10 mouse cellular contexts compared by ENCODE assay signal in the genomic region with DNA sequence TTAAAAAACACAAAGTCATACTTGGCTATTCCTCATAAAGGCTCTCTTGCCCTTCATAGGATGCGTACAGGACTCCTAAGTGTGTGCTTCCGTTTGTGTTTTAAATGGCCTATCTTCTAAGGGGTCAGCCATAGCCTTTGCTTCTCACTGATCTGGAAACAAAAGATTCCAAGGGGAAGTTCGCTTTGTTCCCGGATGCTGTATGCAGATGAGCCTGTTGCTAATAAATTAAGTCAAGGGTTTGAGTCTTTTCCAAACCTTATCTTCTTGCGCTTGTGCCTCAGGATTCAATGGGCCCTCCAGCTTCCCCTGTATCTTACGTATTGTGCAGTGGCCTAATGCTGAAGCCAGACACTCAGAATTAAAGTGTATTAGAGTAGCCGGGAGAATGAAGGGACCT.
DNase-seq lines count a peak whose midpoint lies in the region; ATAC-seq and TF ChIP-seq lines count a peak whose summit lies in the region.
"Had no signal": no experiment of that assay in that cellular context is flagged by ENCODE, and none has a peak within 500 bp of the region (broad histone marks: within the 10 kb centered on the region; RNA-seq: fewer than 3 reads in every experiment).

No protein-coding gene starts in this region.

- H3K4me3 ChIP-seq in heart, embryonic 13.5 days: no peak overlapping the region
- H3K4me3 ChIP-seq in testis, adult 2 months (ENCODE audit: control insufficient read depth, low read depth, low read length): peak overlapping the region; percentile 46
- peak overlapping the region; percentile 50; the same call in 1 of the 2 replicates for H3K4me3 ChIP-seq in midbrain, embryonic 10.5 days

- WGBS in heart, embryonic 13.5 days: 77% methylated on average over 7 of the region's 7 CpGs
- 43% methylated on average over 7 of the region's 7 CpGs for WGBS in midbrain, embryonic 10.5 days

- no peak overlapping the region for H3K9ac ChIP-seq in heart, embryonic 13.5 days

- no peak overlapping the region for H3K27ac ChIP-seq in heart, embryonic 13.5 days (replicated peaks)
- no peak overlapping the region for H3K27ac ChIP-seq in testis, adult 2 months (ENCODE audit: control insufficient read depth, insufficient read depth, low read depth, low read length)
- H3K27ac ChIP-seq in midbrain, embryonic 10.5 days (replicated peaks): peak overlapping the region; percentile 93

- no peak for ATAC-seq in heart, embryonic 13.5 days (ENCODE audit: extremely low read depth, insufficient number of reproducible peaks, low FRiP score, low TSS enrichment)

- no peaks in the 10 kb centered on the region for H3K36me3 ChIP-seq in heart, embryonic 13.5 days
- no peaks in the 10 kb centered on the region for H3K36me3 ChIP-seq in testis, adult 2 months (ENCODE audit: control insufficient read depth, insufficient read depth, low read length)
- no peaks in the 10 kb centered on the region for H3K36me3 ChIP-seq in midbrain, embryonic 10.5 days

- H3K27me3 ChIP-seq in heart, embryonic 13.5 days (replicated peaks): no peaks in the 10 kb centered on the region
- no peaks in the 10 kb centered on the region for H3K27me3 ChIP-seq in testis, adult 2 months (ENCODE audit: control insufficient read depth, insufficient read depth, low read length)
- peaks cover 6% of the 10 kb centered on the region; the same call in 1 of the 2 replicates for H3K27me3 ChIP-seq in midbrain, embryonic 10.5 days (ENCODE audit: low read depth, poor library complexity, severe bottlenecking)

- DNase-seq in heart, postnatal 10 days: no peak
- no peak for DNase-seq in testis, postnatal 14 days (ENCODE audit: low spot score)
- DNase-seq in midbrain, embryonic 10.5 days (ENCODE audit: low spot score): peak; percentile 17
- DNase-seq in lung, adult 18-20 months: no peak
- no peak for DNase-seq in adipocyte (ENCODE audit: low spot score)
- no peak for DNase-seq in adrenal gland, postnatal 14 days
- DNase-seq: cerebellum, adult 9-10 months; heart, postnatal 14 days had no signal

- no peaks in the 10 kb centered on the region for H3K9me3 ChIP-seq in heart, embryonic 13.5 days
- H3K9me3 ChIP-seq in midbrain, embryonic 10.5 days (replicated peaks): no peaks in the 10 kb centered on the region

- 0 out of 2 replicates have a peak overlapping the region, but pooled peaks have one; percentile 95 for H3K4me2 ChIP-seq in heart, embryonic 13.5 days

- TF ChIP-seq CTCF in testis, adult 2 months (IDR thresholded peaks at IDR 0.05; ENCODE audit: control insufficient read depth, insufficient read depth, insufficient replicate concordance, low read depth, low read length): no peak

- no peak for TF ChIP-seq POLR2A in testis, adult 2 months (IDR thresholded peaks at IDR 0.05; ENCODE audit: control insufficient read depth, low read depth, low read length)

- H3K4me1 ChIP-seq in heart, embryonic 13.5 days: peaks cover 44% of the 10 kb centered on the region
- H3K4me1 ChIP-seq in testis, adult 2 months (ENCODE audit: control insufficient read depth, insufficient read depth, low read length): peaks cover 18% of the 10 kb centered on the region
- H3K4me1 ChIP-seq in midbrain, embryonic 10.5 days: peaks cover 65% of the 10 kb centered on the region

- intact Hi-C loops in heart, postnatal 10 days (cut with DNase I): no loop called here
